Mouse (Mus musculus) MEL (cell line): Measurements from ENCODE around the gene Rxrb.

ENCODE experiments used
- BHLHE40 ChIP-seq: IDR thresholded peaks from 2 replicates; pipeline ENCODE4 v1.6.1; 2012; ENCODE audit warnings: low read depth, mild to moderate bottlenecking, inconsistent platforms, low read length, improper control_type of control experiment, borderline replicate concordance
- CHD1 ChIP-seq: IDR thresholded peaks from 2 replicates; pipeline ENCODE4 v1.6.1; 2012; ENCODE audit warnings: low read depth, mild to moderate bottlenecking, inconsistent platforms, low read length, improper control_type of control experiment
- ETS1 ChIP-seq: IDR thresholded peaks from 2 replicates; pipeline ENCODE4 v1.6.1; 2012; ENCODE audit warnings: low read depth, mild to moderate bottlenecking, inconsistent platforms, low read length, improper control_type of control experiment, moderate library complexity
- GATA1 ChIP-seq: IDR thresholded peaks from 2 replicates; pipeline ENCODE4 v1.6.1; 2011; ENCODE audit warnings: low read depth, low read length, improper control_type of control experiment
- MAFK ChIP-seq: IDR thresholded peaks from 2 replicates; pipeline ENCODE4 v1.6.1; 2011; ENCODE audit warnings: low read depth, mild to moderate bottlenecking, low read length, improper control_type of control experiment, borderline replicate concordance
- MAZ ChIP-seq: IDR thresholded peaks from 2 replicates; pipeline ENCODE4 v1.6.1; 2012; ENCODE audit warnings: low read depth, mild to moderate bottlenecking, inconsistent platforms, low read length, improper control_type of control experiment
- NRF1 ChIP-seq: IDR thresholded peaks from 2 replicates; pipeline ENCODE4 v1.6.1; 2014; ENCODE audit warnings: low read depth, mild to moderate bottlenecking, inconsistent platforms, low read length, improper control_type of control experiment, moderate library complexity; ENCODE audit not compliant: poor library complexity, insufficient read depth, severe bottlenecking
- POLR2A ChIP-seq, 2 experiments: IDR thresholded peaks; 2 replicates each; pipeline ENCODE4 v1.6.1; 2011 to 2012; ENCODE audit warnings: low read length in 2 of 2, mild to moderate bottlenecking in 2 of 2, control low read depth in 1 of 2, improper control_type of control experiment in 1 of 2, low read depth in 1 of 2, moderate library complexity in 1 of 2; ENCODE audit not compliant: control insufficient read depth in 1 of 2, insufficient read depth in 1 of 2, poor library complexity in 1 of 2
- POLR2AphosphoS2 ChIP-seq: IDR thresholded peaks from 2 replicates; pipeline ENCODE4 v1.6.1; 2011; ENCODE audit warnings: low read length, improper control_type of control experiment
- SMC3 ChIP-seq: IDR thresholded peaks from 2 replicates; pipeline ENCODE4 v1.6.1; 2011; ENCODE audit warnings: low read depth, low read length, improper control_type of control experiment
- TCF12 ChIP-seq: IDR thresholded peaks from 2 replicates; pipeline ENCODE4 v1.6.1; 2014; ENCODE audit warnings: low read depth, mild to moderate bottlenecking, inconsistent platforms, low read length, improper control_type of control experiment, moderate library complexity
- USF1 ChIP-seq: IDR thresholded peaks from 2 replicates; pipeline ENCODE4 v1.6.1; 2014; ENCODE audit warnings: low read depth, mild to moderate bottlenecking, inconsistent platforms, low read length, improper control_type of control experiment, moderate library complexity

DNA sequence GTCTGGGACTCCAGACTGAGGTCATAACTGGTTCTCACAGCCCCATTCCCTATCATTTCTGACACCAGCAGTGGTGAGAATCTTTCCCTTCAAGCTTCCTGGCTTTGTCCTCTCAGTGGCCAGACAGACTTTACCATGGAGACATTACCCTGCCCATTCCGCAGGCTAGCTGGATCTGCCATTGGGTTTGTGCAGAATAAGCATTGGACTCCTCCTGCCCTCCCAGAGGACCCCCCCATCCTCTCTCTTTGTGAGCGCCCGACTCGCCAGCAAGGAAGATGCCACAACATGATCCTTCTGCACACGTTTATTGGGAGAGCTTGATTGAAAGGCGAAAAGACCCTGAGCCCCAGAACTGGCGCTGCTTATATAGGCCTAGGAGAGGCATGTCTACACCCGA, 18.2 kb upstream of the Rxrb start:
- TF ChIP-seq TCF12 (no peak), POLR2A (IDR thresholded peaks at IDR 0.05; ENCODE audit: control insufficient read depth in 1 of 2, insufficient read depth in 1 of 2, low read depth in 1 of 2, low read length in 2 of 2, poor library complexity in 1 of 2) (no peak), USF1 (no peak), MAFK (no peak), ETS1 (no peak), GATA1 (no peak), BHLHE40 (no peak), POLR2AphosphoS2 (no peak), NRF1 (no peak), MAZ (no peak), SMC3 (no peak), CHD1 (no peak)
